Mouse (Mus musculus): Measurements from ENCODE around the gene Wdr74.

DNA sequence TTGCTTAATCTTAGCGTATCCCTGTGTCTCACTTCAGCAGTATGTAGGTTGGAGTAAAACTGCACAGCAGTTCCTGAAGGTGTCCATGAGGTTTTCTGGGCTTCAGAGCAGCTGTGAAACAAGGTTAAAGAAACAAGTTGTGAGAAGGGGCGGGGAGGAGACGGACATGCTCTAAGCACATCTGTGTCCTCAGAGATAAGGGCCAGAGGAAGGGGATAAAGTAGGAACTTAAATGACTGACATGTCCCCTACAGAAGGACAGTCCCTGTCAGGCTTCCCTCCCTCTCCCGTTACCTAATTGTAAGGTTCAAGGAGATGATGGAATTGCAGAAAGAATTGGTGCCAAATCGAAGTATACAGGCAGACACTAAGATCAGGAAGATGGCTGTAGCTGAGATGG, 37.4 kb downstream of the Wdr74 start:
- no peak for TF ChIP-seq POLR2A (IDR thresholded peaks at IDR 0.05; ENCODE audit: low read depth, low read length)
- no peak for TF ChIP-seq HCFC1 (IDR thresholded peaks at IDR 0.05; ENCODE audit: low read depth, low read length)
- no peak for TF ChIP-seq RCOR1 (conservative IDR thresholded peaks at IDR 0.05; ENCODE audit: low read depth, low read length)
- no peak for TF ChIP-seq CTCF (conservative IDR thresholded peaks at IDR 0.05 in 1 of 2, IDR thresholded peaks at IDR 0.05 in 1 of 2; ENCODE audit: low read depth in 2 of 2, low read length in 2 of 2)
- no peak for TF ChIP-seq MYC (IDR thresholded peaks at IDR 0.05; ENCODE audit: low read depth, low read length)
- TF ChIP-seq MXI1 (IDR thresholded peaks at IDR 0.05; ENCODE audit: low read depth, low read length), result no peak
